Mouse (Mus musculus): ENCODE measurements around the gene 1600012H06Rik. TPM values are rescaled to one million over a fixed set of nuclear protein-coding genes. Genes with fewer than 3 reads are reported as not detected.
"Not testable (repeated sequence)": the region's sequence is repeated elsewhere in the genome, so short reads cannot be mapped to it uniquely, and the experiment has no call there.

The 1600012H06Rik gene
- total RNA-seq, 2 experiments from 2014 or later: 13.2 to 15.8 TPM

- DNase-seq; intact Hi-C loops (cut with DNase I; ENCODE audit: low total_unique reads): not testable (repeated sequence)
Measured at GRCm38 (mm10) chr17:14935280-14935679, 7.7 kb upstream of the 1600012H06Rik start.

GRCm38 (mm10) chr17:14935841-14936605 is 7.0 kb upstream of the 1600012H06Rik start:
- intact Hi-C loops (cut with DNase I; ENCODE audit: low total_unique reads): no loop called here
- no peak for DNase-seq

- DNase-seq; intact Hi-C loops (cut with DNase I; ENCODE audit: low total_unique reads): not testable (repeated sequence)
Measured at GRCm38 (mm10) chr17:14942181-14942580, 803 bp upstream of the 1600012H06Rik start.

GRCm38 (mm10) chr17:14943729-14944059 is 710 bp downstream of the 1600012H06Rik start:
- no peak for DNase-seq
- intact Hi-C loops (cut with DNase I; ENCODE audit: low total_unique reads): no loop called here

GRCm38 (mm10) chr17:14944551-14944950 is 1.6 kb downstream of the 1600012H06Rik start:
- no peak for DNase-seq
- intact Hi-C loops (cut with DNase I; ENCODE audit: low total_unique reads): no loop called here

- no peak for DNase-seq
- intact Hi-C loops (cut with DNase I; ENCODE audit: low total_unique reads): no loop called here
Measured at GRCm38 (mm10) chr17:14949161-14949827, 6.3 kb downstream of the 1600012H06Rik start.

- no peak for DNase-seq
- intact Hi-C loops (cut with DNase I; ENCODE audit: low total_unique reads): no loop called here
Measured at GRCm38 (mm10) chr17:14953452-14953851, 10.5 kb downstream of the 1600012H06Rik start.

- no peak for DNase-seq
- intact Hi-C loops (cut with DNase I; ENCODE audit: low total_unique reads): no loop called here
Measured at GRCm38 (mm10) chr17:14958686-14959327, 15.8 kb downstream of the 1600012H06Rik start.

- intact Hi-C loops (cut with DNase I; ENCODE audit: low total_unique reads): no loop called here
- peak; percentile 18 for DNase-seq
Measured at GRCm38 (mm10) chr17:14959979-14960378, 17.0 kb downstream of the 1600012H06Rik start.

GRCm38 (mm10) chr17:14960520-14960919 is 17.5 kb downstream of the 1600012H06Rik start:
- intact Hi-C loops (cut with DNase I; ENCODE audit: low total_unique reads): no loop called here
- DNase-seq: peak; percentile 23

GRCm38 (mm10) chr17:14960951-14961556 is 18.1 kb downstream of the 1600012H06Rik start, which contains the start of gene Phf10:
Gene Phf10 (minus strand): TSS chr17:14961273.
- DNase-seq: peak; percentile 34

GRCm38 (mm10) chr17:14961557-14962154 is 18.7 kb downstream of the 1600012H06Rik start:
- DNase-seq; intact Hi-C loops (cut with DNase I; ENCODE audit: low total_unique reads): not testable (repeated sequence)

More at GRCm38 (mm10) chr17:14960951-14961556, 18.1 kb downstream of the 1600012H06Rik start, which contains the start of gene Phf10:
- intact Hi-C loops (cut with DNase I; ENCODE audit: low total_unique reads): not testable (repeated sequence)

- DNase-seq; intact Hi-C loops (cut with DNase I; ENCODE audit: low total_unique reads): not testable (repeated sequence)
Measured at GRCm38 (mm10) chr17:14968373-14968913, 25.5 kb downstream of the 1600012H06Rik start.

- intact Hi-C loops (cut with DNase I; ENCODE audit: low total_unique reads); DNase-seq: not testable (repeated sequence)
Measured at GRCm38 (mm10) chr17:14977718-14978361, 34.9 kb downstream of the 1600012H06Rik start.

GRCm38 (mm10) chr17:14978362-14979038 is 35.5 kb downstream of the 1600012H06Rik start, which contains the start of the genes 9030025P20Rik and Gm3417:
Gene 9030025P20Rik (plus strand): TSS chr17:14978468.
Gene Gm3417 (minus strand): TSS chr17:14978790.
- intact Hi-C loops (cut with DNase I; ENCODE audit: low total_unique reads); DNase-seq: not testable (repeated sequence)

GRCm38 (mm10) chr17:14990116-14990702 is 47.2 kb downstream of the 1600012H06Rik start:
- intact Hi-C loops (cut with DNase I; ENCODE audit: low total_unique reads): not testable (repeated sequence)
- DNase-seq: peak; percentile 1

- intact Hi-C loops (cut with DNase I; ENCODE audit: low total_unique reads); DNase-seq: not testable (repeated sequence)
Measured at GRCm38 (mm10) chr17:14992522-14993138, 49.6 kb downstream of the 1600012H06Rik start.
